Mouse (Mus musculus): ENCODE measurements at regions not wholly inside any gene's neighbourhood (a gene's known extent, or its start where the extent isn't known, plus 50 kb on each side); places are given as distances from the start of the nearest gene placed in this dataset.

- WGBS = 68% methylated on average over 6 of the region's 6 CpGs
Observed at GRCm38 (mm10) chr3:34568086-34568650, 82.0 kb upstream of the Sox2 start.

GRCm38 (mm10) chr3:34565386-34565785 is 84.8 kb upstream of the Sox2 start:
- peaks cover 2% of the 10 kb centered on the region; the same call in 1 of the 2 replicates for H3K4me1 ChIP-seq (ENCODE audit: control insufficient read depth, insufficient read depth, low read length)
- TF ChIP-seq CTCF (IDR thresholded peaks at IDR 0.05; ENCODE audit: insufficient read depth, low read depth, low read length) (no peak), POLR2A (IDR thresholded peaks at IDR 0.05; ENCODE audit: insufficient read depth, low read depth, low read length) (no peak)
- H3K4me3 ChIP-seq (ENCODE audit: insufficient read depth, low read depth, low read length) = no peak overlapping the region
- H3K27ac ChIP-seq (ENCODE audit: insufficient read depth, low read depth, low read length) = no peak overlapping the region
- WGBS = 65% methylated on average over 4 of the region's 4 CpGs

More at GRCm38 (mm10) chr3:34568086-34568650, 82.0 kb upstream of the Sox2 start:
- TF ChIP-seq CTCF (IDR thresholded peaks at IDR 0.05; ENCODE audit: insufficient read depth, low read depth, low read length) = no peak
- no peak for TF ChIP-seq POLR2A (IDR thresholded peaks at IDR 0.05; ENCODE audit: insufficient read depth, low read depth, low read length)
- Histone ChIP-seq H3K4me1 (ENCODE audit: control insufficient read depth, insufficient read depth, low read length) (no peaks in the 10 kb centered on the region), H3K27ac (ENCODE audit: insufficient read depth, low read depth, low read length) (no peak overlapping the region), H3K4me3 (ENCODE audit: insufficient read depth, low read depth, low read length) (no peak overlapping the region)

GRCm38 (mm10) chr3:34562893-34563292 is 87.3 kb upstream of the Sox2 start:
- TF ChIP-seq CTCF (IDR thresholded peaks at IDR 0.05; ENCODE audit: insufficient read depth, low read depth, low read length) = no peak
- Histone ChIP-seq H3K4me1 (ENCODE audit: control insufficient read depth, insufficient read depth, low read length) (peaks cover 2% of the 10 kb centered on the region; the same call in 1 of the 2 replicates), H3K27ac (ENCODE audit: insufficient read depth, low read depth, low read length) (no peak overlapping the region), H3K4me3 (ENCODE audit: insufficient read depth, low read depth, low read length) (no peak overlapping the region)
- 53% methylated on average over 8 of the region's 8 CpGs for WGBS

GRCm38 (mm10) chr3:34561709-34562108 is 88.5 kb upstream of the Sox2 start:
- no peak overlapping the region for H3K27ac ChIP-seq (ENCODE audit: insufficient read depth, low read depth, low read length)
- no peak overlapping the region for H3K4me3 ChIP-seq (ENCODE audit: insufficient read depth, low read depth, low read length)
- WGBS = 41% methylated on average over 5 of the region's 5 CpGs
- H3K4me1 ChIP-seq (ENCODE audit: control insufficient read depth, insufficient read depth, low read length) = peaks cover 2% of the 10 kb centered on the region; the same call in 1 of the 2 replicates
- TF ChIP-seq CTCF (IDR thresholded peaks at IDR 0.05; ENCODE audit: insufficient read depth, low read depth, low read length) (no peak), POLR2A (IDR thresholded peaks at IDR 0.05; ENCODE audit: insufficient read depth, low read depth, low read length) (no peak)

- Histone ChIP-seq H3K4me1 (ENCODE audit: control insufficient read depth, insufficient read depth, low read length) (peaks cover 2% of the 10 kb centered on the region; the same call in 1 of the 2 replicates), H3K27ac (ENCODE audit: insufficient read depth, low read depth, low read length) (no peak overlapping the region), H3K4me3 (ENCODE audit: insufficient read depth, low read depth, low read length) (no peak overlapping the region)
- 67% methylated on average over 13 of the region's 13 CpGs for WGBS
- TF ChIP-seq POLR2A (IDR thresholded peaks at IDR 0.05; ENCODE audit: insufficient read depth, low read depth, low read length) = no peak
- no peak for TF ChIP-seq CTCF (IDR thresholded peaks at IDR 0.05; ENCODE audit: insufficient read depth, low read depth, low read length)
Observed at GRCm38 (mm10) chr3:34559841-34560703, 90.1 kb upstream of the Sox2 start.

- no peak for TF ChIP-seq CTCF (IDR thresholded peaks at IDR 0.05; ENCODE audit: insufficient read depth, low read depth, low read length)
- no peak for TF ChIP-seq POLR2A (IDR thresholded peaks at IDR 0.05; ENCODE audit: insufficient read depth, low read depth, low read length)
- Histone ChIP-seq H3K4me1 (ENCODE audit: control insufficient read depth, insufficient read depth, low read length) (peaks cover 2% of the 10 kb centered on the region; the same call in 1 of the 2 replicates), H3K4me3 (ENCODE audit: insufficient read depth, low read depth, low read length) (no peak overlapping the region), H3K27ac (ENCODE audit: insufficient read depth, low read depth, low read length) (no peak overlapping the region)
- WGBS = 61% methylated on average over 10 of the region's 10 CpGs
Observed at GRCm38 (mm10) chr3:34558821-34559520, 91.2 kb upstream of the Sox2 start.

- no peak overlapping the region for H3K4me3 ChIP-seq (ENCODE audit: insufficient read depth, low read depth, low read length)
- H3K27ac ChIP-seq (ENCODE audit: insufficient read depth, low read depth, low read length) = no peak overlapping the region
- H3K4me1 ChIP-seq (ENCODE audit: control insufficient read depth, insufficient read depth, low read length) = no peaks in the 10 kb centered on the region
- WGBS = 21% methylated on average over 17 of the region's 17 CpGs
- TF ChIP-seq POLR2A (IDR thresholded peaks at IDR 0.05; ENCODE audit: insufficient read depth, low read depth, low read length) (no peak), CTCF (IDR thresholded peaks at IDR 0.05; ENCODE audit: insufficient read depth, low read depth, low read length) (no peak)
Observed at GRCm38 (mm10) chr3:34552542-34553208, 97.5 kb upstream of the Sox2 start.

- WGBS = 68% methylated on average over 3 of the region's 3 CpGs
- Histone ChIP-seq H3K4me1 (ENCODE audit: control insufficient read depth, insufficient read depth, low read length) (no peaks in the 10 kb centered on the region), H3K27ac (ENCODE audit: insufficient read depth, low read depth, low read length) (no peak overlapping the region), H3K4me3 (ENCODE audit: insufficient read depth, low read depth, low read length) (no peak overlapping the region)
- no peak for TF ChIP-seq CTCF (IDR thresholded peaks at IDR 0.05; ENCODE audit: insufficient read depth, low read depth, low read length)
- no peak for TF ChIP-seq POLR2A (IDR thresholded peaks at IDR 0.05; ENCODE audit: insufficient read depth, low read depth, low read length)
Observed at GRCm38 (mm10) chr3:34551069-34551468, 99.1 kb upstream of the Sox2 start.
